Mouse (Mus musculus) cerebellum, adult 2 months (tissue): ENCODE data around the gene Cry2. TPM values are rescaled to one million over a fixed set of nuclear protein-coding genes. Genes with fewer than 3 reads are reported as not detected.

Source experiments
- DNase-seq, 2 experiments: peaks; one replicate each; pipeline ENCODE4 v3.0.0; 2021
- H3K27ac ChIP-seq: fragments of 200-500 bp; 2 replicates; pipeline ENCODE4 v1.5.1; 2012; ENCODE audit warnings: low read length, control low read depth, inconsistent platforms; ENCODE audit not compliant: insufficient read depth
- H3K27me3 ChIP-seq: fragments of 200-500 bp; 2 replicates; pipeline ENCODE4 v1.6.1; 2012; ENCODE audit warnings: inconsistent platforms, mild to moderate bottlenecking, low read length, moderate library complexity; ENCODE audit not compliant: control insufficient read depth, insufficient read depth
- H3K4me1 ChIP-seq: fragments of 200-500 bp; 2 replicates; pipeline ENCODE4 v1.6.1; 2011; ENCODE audit warnings: low read length; ENCODE audit not compliant: control insufficient read depth, insufficient read depth
- H3K4me3 ChIP-seq: fragments of 200-500 bp; replicated peaks from 2 replicates; pipeline ENCODE3; 2011; ENCODE audit warnings: mild to moderate bottlenecking, low read depth, low read length, control low read depth; ENCODE audit not compliant: insufficient read depth
- CTCF ChIP-seq: fragments of 200-500 bp; IDR thresholded peaks from 2 replicates; pipeline ENCODE4 v1.5.1; 2011; ENCODE audit warnings: low read depth, mild to moderate bottlenecking, control low read depth, low read length, moderate library complexity, borderline replicate concordance; ENCODE audit not compliant: insufficient read depth
- POLR2A ChIP-seq: fragments of 200-500 bp; IDR thresholded peaks from 2 replicates; pipeline ENCODE4 v1.6.1; 2011; ENCODE audit warnings: low read length, control low read depth, borderline replicate concordance; ENCODE audit not compliant: insufficient read depth
- WGBS: fragments of 180-500 bp; shearing (Covaris S2); methylation state at CpG from one replicate; pipeline ENCODE4 v1.1.7; 2018; 5-methylcytosine and 5-hydroxymethylcytosine counted together
- polyA plus RNA-seq: library from polyadenylated mRNA; depleted of rRNA; stranded (reverse); fragments of >200 nt; gene quantifications from 2 replicates; pipeline ENCODE4 v1.2.3, GENCODE M21; 2012

Cry2 gene
- polyA plus RNA-seq, 1 experiment = 81.8 TPM

DNA sequence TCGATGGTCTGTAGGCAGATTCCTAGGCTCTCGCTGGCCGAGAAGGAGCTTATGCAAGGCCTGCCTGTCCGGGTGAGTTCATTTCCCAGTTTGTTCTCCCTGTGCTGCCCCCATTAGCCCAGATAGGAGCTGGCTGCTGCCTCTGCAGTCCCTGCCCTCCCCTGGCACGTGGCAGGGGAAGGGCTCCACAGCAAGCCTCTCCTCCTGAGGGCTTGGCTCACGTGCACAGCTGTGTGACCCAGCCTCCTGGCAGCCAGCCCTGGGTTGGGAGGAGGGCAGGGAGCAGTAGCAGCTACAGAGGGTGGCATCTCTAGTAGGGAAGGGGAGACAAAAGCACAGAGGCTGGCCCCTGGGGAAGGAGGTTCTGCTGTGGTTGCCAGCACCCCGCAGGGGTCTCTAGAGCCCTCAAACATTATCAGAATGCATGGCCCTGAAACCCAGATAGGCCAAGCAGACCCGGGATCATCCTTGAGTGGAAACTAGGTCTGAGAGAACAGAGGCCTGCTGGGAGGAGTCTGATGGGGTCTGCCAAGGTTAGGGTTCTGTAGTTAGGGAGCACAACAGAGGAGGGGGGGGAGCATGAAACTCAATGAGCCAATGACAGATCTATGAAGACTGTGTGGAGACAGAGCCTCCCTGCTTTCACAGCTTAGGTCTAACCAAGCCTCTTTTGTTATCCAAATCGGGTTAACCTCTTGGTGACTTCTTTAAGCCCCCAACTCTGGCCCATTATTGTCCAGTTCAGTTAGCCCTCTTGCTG lies 10.0 kb downstream of the Cry2 start:
- TF ChIP-seq CTCF (no peak), POLR2A (no peak)
- WGBS = 8% methylated on average over 9 of the region's 9 CpGs
- peaks cover 56% of the 10 kb centered on the region for H3K4me1 ChIP-seq
- peak overlapping the region; percentile 55 for H3K27ac ChIP-seq
- no peaks in the 10 kb centered on the region for H3K27me3 ChIP-seq
- peak; percentile 83 to 86 for DNase-seq
- no peak overlapping the region for H3K4me3 ChIP-seq

DNA sequence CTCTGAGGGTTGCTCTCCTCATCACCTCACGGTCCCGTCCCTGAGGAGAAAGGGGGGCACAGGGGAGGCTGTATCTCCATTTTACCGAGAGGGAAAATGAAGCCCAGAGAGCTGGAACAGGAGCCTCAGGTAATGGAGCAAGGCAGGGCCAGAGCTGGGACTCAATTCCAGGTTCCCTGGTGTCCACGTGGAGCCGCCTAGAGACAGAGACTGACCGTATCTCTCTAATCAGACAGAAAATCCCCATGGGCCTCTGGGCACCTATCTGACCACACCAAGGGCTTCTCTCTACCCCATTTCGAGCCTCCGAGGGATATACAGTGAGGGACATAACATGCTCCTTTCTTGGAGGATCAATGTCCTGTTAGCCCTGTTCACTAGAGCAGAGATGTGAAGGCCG lies 10.7 kb downstream of the Cry2 start:
- 47% methylated on average over 9 of the region's 9 CpGs for WGBS

DNA sequence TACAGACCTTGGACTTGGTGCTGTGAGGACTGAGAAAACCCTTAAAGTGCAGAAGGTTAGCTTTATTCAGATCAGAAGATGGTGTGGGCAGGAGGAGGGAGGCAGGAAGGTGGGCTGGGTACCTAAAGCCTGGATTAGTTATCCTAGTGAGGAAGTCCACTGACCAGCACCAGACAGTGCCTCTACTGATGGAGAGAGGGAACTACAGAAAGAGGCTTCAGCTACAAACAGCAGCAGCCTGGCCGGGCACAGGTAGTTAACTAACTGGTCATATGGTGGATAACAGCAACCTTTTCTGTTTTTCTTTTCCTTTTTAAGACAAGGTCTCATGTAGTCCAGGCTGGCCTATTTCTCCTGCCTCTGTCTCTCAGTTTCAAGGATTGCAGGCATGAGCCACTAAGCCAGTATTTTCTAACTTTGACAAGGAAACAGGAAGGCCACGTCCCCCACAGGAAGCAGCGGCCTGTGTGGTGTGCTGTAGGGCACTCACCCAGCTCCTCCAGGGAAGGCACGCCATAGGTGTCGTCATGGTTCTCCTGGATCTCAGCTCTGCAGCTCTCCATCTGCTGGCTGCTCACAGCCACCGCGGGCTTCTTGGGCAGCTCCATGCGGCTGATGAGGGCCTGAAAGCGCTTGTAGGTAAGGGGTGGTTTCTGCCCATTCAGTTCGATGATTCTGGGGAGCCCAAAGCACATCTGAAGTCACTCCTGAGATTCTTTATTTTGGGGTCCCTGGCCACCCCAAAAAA lies 11.3 kb downstream of the Cry2 start:
- peak; percentile 68 to 73 for DNase-seq
- WGBS = 11% methylated on average over 10 of the region's 10 CpGs
- Histone ChIP-seq H3K4me1 (peaks cover 57% of the 10 kb centered on the region), H3K4me3 (no peak overlapping the region), H3K27me3 (no peaks in the 10 kb centered on the region), H3K27ac (peak overlapping the region; percentile 55)
- TF ChIP-seq CTCF (peak; percentile 59; the same call in 1 of the 2 replicates), POLR2A (no peak)

More for the DNA sequence above, 10.7 kb downstream of the Cry2 start:
- Histone ChIP-seq H3K27ac (peak overlapping the region; percentile 55), H3K4me3 (no peak overlapping the region), H3K27me3 (no peaks in the 10 kb centered on the region), H3K4me1 (peaks cover 53% of the 10 kb centered on the region)
- no peak for DNase-seq
- TF ChIP-seq CTCF = no peak
- TF ChIP-seq POLR2A = no peak

DNA sequence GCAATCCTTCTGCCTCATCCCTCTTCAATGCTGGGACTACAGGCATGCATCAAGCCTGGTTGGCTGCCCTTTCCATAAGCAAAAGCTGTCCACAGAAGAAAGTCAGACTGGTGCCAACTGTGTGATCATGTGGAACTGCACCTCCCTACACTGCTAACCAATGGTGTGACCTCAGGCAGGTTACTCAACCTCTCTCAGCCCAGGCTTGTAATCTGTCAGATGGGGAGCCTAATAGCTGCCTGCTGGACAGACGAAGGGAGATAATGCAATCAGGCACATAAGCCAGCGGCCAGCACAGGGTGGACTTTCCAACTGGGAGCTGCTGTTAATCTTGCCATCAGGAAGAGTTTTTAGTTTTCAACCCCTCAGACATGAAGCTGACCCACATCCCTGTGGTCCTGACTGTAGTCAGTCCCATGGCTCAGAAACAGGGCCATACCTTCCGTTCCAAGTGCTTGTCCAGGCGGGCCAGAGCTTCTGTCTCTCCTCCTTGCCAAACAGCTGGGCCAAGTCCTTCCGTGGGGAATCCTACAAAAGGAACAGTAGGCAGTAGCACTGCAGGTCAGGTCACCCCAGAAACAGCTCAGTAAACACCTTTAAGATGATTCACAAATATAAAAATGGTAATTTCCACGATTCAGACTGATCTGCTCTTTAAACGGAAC lies 12.0 kb downstream of the Cry2 start:
- DNase-seq = peak in 1 of 2 experiments; percentile 30
- Histone ChIP-seq H3K27ac (peak overlapping the region; percentile 55), H3K4me1 (peaks cover 53% of the 10 kb centered on the region), H3K4me3 (no peak overlapping the region), H3K27me3 (no peaks in the 10 kb centered on the region)
- 43% methylated on average over 7 of the region's 7 CpGs for WGBS
- TF ChIP-seq CTCF (no peak), POLR2A (no peak)

DNA sequence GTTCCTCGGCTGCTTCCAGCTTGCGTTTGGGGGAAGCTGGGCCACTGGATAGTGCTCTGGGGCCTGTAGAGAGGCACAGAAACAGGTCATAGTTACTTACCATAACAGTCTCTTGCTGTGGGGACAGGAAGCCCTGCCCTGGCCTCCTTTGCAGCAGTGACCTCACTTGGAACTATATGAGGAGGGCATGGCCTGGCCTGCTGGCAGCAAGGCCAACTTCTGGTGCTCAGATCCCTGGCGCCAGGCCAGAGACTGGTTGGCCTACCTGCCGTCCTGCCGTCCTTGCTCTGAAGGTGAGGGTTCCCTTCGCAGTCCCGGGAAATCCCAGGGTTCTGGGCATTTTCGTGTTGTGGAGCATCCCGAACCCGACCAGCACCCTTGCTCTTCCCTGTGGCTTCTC lies 22.1 kb downstream of the Cry2 start:
- TF ChIP-seq POLR2A = no peak
- no peak for TF ChIP-seq CTCF
- H3K27me3 ChIP-seq = no peaks in the 10 kb centered on the region
- DNase-seq = peak; percentile 81 to 86
- peaks cover 43% of the 10 kb centered on the region for H3K4me1 ChIP-seq
- H3K27ac ChIP-seq = peak overlapping the region; percentile 62
- no peak overlapping the region for H3K4me3 ChIP-seq
- WGBS = 14% methylated on average over 10 of the region's 10 CpGs

DNA sequence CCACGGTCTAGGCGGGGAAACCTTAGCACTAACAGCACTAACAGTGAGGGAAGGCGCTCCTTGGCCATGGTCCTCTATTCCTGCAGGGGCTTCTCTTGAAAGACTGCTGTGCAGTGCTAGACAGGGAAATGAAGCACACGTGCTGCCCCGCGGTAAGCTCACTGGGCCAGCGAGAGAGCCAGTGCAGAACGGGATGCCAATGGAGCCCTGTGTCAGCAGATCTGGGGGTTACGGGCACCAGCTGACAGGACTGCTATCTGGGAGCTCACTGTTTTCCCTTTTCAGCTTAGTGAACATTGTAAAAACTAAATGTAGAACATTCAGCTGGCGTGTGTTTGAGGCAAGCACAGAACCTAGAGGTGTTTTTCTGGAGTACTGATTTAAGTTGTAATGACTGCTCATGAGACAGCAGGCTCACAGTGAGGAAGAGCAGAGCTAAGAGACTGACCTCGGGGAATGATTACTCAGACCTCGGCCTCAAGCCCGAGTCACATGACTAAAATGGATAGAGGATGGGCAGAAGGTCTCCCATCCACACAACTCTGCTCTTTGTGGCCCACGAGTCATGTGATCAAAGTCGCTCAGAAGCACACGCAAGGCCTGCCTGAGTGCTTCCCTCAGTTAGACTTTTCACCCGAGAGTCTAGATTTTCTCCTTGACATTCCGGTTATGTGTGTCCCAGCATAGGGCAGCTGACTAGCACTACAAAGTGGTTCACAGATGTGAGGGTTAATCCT lies 25.4 kb downstream of the Cry2 start:
- Histone ChIP-seq H3K4me3 (no peak overlapping the region), H3K27ac (peak overlapping the region; percentile 22; the same call in 1 of the 2 replicates), H3K27me3 (no peaks in the 10 kb centered on the region), H3K4me1 (peaks cover 67% of the 10 kb centered on the region)
- WGBS = 61% methylated on average over 18 of the region's 18 CpGs
- no peak for DNase-seq
- TF ChIP-seq POLR2A = no peak
- TF ChIP-seq CTCF = no peak

DNA sequence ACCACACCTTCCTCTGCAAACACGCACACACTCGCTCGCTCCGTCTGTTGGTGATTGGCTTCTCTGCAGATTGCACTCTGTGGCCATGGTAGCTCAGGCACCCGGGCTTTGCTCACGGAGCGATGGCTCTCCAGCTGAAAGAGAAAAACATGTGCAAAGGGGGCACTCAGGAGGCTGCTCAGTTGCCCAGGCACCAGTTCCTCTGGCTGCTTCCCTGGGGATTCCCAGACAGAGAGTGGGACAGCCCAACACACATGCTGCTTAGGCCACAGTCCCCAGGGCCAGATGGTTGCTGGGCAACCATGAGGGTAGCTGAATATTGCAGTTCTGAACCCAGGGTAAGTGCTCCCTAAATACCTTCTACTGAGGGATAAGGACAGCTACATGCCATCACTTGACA lies 28.2 kb downstream of the Cry2 start:
- Histone ChIP-seq H3K4me1 (peaks cover 53% of the 10 kb centered on the region), H3K27me3 (no peaks in the 10 kb centered on the region), H3K4me3 (no peak overlapping the region), H3K27ac (peak overlapping the region; percentile 90)
- no peak for TF ChIP-seq POLR2A
- no peak for TF ChIP-seq CTCF
- 25% methylated on average over 7 of the region's 7 CpGs for WGBS
- DNase-seq = no peak
